Mouse (Mus musculus) lung, embryonic 14.5 days (tissue): ENCODE measurements around the gene Cd28. TPM values are rescaled to one million over a fixed set of nuclear protein-coding genes. Genes with fewer than 3 reads are reported as not detected.

ENCODE experiments used
- ATAC-seq: fragments of 200-750 bp; cut with Nextera tagmentation; 2 replicates; pipeline ENCODE4 v1.8.0; 2017; ENCODE audit warnings: mild to moderate bottlenecking, moderate TSS enrichment, moderate library complexity; ENCODE audit not compliant: insufficient read depth
- DNase-seq: peaks from one replicate; pipeline ENCODE4 v3.0.0-alpha.2; 2015
- H3K27ac ChIP-seq: fragments of 300-500 bp; sonication (generic); 2 replicates; pipeline ENCODE4 v1.5.1; 2014; ENCODE audit warnings: low read depth, mild to moderate bottlenecking, moderate library complexity
- H3K27me3 ChIP-seq: fragments of 300-500 bp; sonication (generic); 2 replicates; pipeline ENCODE4 v1.6.1; 2014; ENCODE audit warnings: low read length, control low read depth; ENCODE audit not compliant: insufficient read depth
- H3K36me3 ChIP-seq: fragments of 300-500 bp; sonication (generic); 2 replicates; pipeline ENCODE4 v1.6.1; 2014; ENCODE audit warnings: control low read depth; ENCODE audit not compliant: insufficient read depth
- H3K4me1 ChIP-seq: fragments of 300-500 bp; sonication (generic); 2 replicates; pipeline ENCODE4 v1.6.1; 2014; ENCODE audit warnings: antibody characterized with exemption, control low read depth; ENCODE audit not compliant: insufficient read depth
- H3K4me2 ChIP-seq: fragments of 300-500 bp; sonication (generic); 2 replicates; pipeline ENCODE4 v1.6.1; 2014; ENCODE audit warnings: mild to moderate bottlenecking
- H3K4me3 ChIP-seq: fragments of 300-500 bp; sonication (generic); 2 replicates; pipeline ENCODE4 v1.5.1; 2014; ENCODE audit warnings: low read depth, low read length
- H3K9ac ChIP-seq: fragments of 300-500 bp; sonication (generic); 2 replicates; pipeline ENCODE4 v1.6.1; 2014
- H3K9me3 ChIP-seq: fragments of 300-500 bp; sonication (generic); 2 replicates; pipeline ENCODE4 v1.6.1; 2016; ENCODE audit warnings: low read depth, low read length, control low read depth
- CTCF ChIP-seq: IDR thresholded peaks from 2 replicates; pipeline ENCODE4 v1.5.1; 2016; ENCODE audit warnings: antibody characterized with exemption, low read depth
- WGBS: fragments of 180-500 bp; shearing (Covaris S2); extraction: QIAGEN DNeasy Blood & Tissue Kit; methylation state at CpG from one replicate; pipeline ENCODE4 v1.1.7; 2014; 5-methylcytosine and 5-hydroxymethylcytosine counted together
- polyA plus RNA-seq: library from polyadenylated mRNA; unstranded; fragments of >200 nt; fragmentation: Nextera tagmentation; extraction: Ambion mirVana; gene quantifications from 2 replicates; pipeline ENCODE4 v1.2.1, GENCODE M21; 2014

Cd28 gene
- polyA plus RNA-seq, 1 experiment from 2014 or later, result 0.16 TPM

GRCm38 (mm10) chr1:60750201-60750765 is 33.7 kb downstream of the Cd28 start:
- Histone ChIP-seq H3K9me3 (no peaks in the 10 kb centered on the region), H3K4me3 (no peak overlapping the region), H3K36me3 (no peaks in the 10 kb centered on the region), H3K27me3 (no peaks in the 10 kb centered on the region), H3K4me1 (peaks cover 5% of the 10 kb centered on the region; the same call in 1 of the 2 replicates), H3K4me2 (no peak overlapping the region), H3K9ac (no peak overlapping the region), H3K27ac (no peak overlapping the region)
- DNase-seq (peak; percentile 59), ATAC-seq (no peak)
- TF ChIP-seq CTCF, result no peak
- 81% methylated on average over 6 of the region's 6 CpGs for WGBS

- DNase-seq (no peak), ATAC-seq (no peak)
- no peak overlapping the region for H3K9ac ChIP-seq
Measured at GRCm38 (mm10) chr1:60751011-60751410, 34.4 kb downstream of the Cd28 start.

GRCm38 (mm10) chr1:60752986-60753385 is 36.4 kb downstream of the Cd28 start:
- no peak for ATAC-seq
- Histone ChIP-seq H3K4me3 (no peak overlapping the region), H3K4me1 (no peaks in the 10 kb centered on the region), H3K36me3 (no peaks in the 10 kb centered on the region), H3K4me2 (no peak overlapping the region), H3K9me3 (no peaks in the 10 kb centered on the region), H3K9ac (no peak overlapping the region), H3K27ac (no peak overlapping the region), H3K27me3 (no peaks in the 10 kb centered on the region)
- no peak for DNase-seq
- 77% methylated on average over 1 of the region's 1 CpGs for WGBS
- no peak for TF ChIP-seq CTCF

More at GRCm38 (mm10) chr1:60751011-60751410, 34.4 kb downstream of the Cd28 start:
- peaks cover 4% of the 10 kb centered on the region; the same call in 1 of the 2 replicates for H3K4me1 ChIP-seq
- no peaks in the 10 kb centered on the region for H3K9me3 ChIP-seq
- no peak overlapping the region for H3K4me3 ChIP-seq
- 83% methylated on average over 4 of the region's 4 CpGs for WGBS
- no peak overlapping the region for H3K27ac ChIP-seq
- no peaks in the 10 kb centered on the region for H3K36me3 ChIP-seq
- no peak for TF ChIP-seq CTCF
- no peak overlapping the region for H3K4me2 ChIP-seq
- no peaks in the 10 kb centered on the region for H3K27me3 ChIP-seq

- no peak for DNase-seq
- no peak for TF ChIP-seq CTCF
- 87% methylated on average over 12 of the region's 12 CpGs for WGBS
Measured at GRCm38 (mm10) chr1:60753981-60754380, 37.4 kb downstream of the Cd28 start.

GRCm38 (mm10) chr1:60755391-60756243 is 39.0 kb downstream of the Cd28 start:
- Histone ChIP-seq H3K4me2 (no peak overlapping the region), H3K27ac (no peak overlapping the region), H3K36me3 (no peaks in the 10 kb centered on the region), H3K4me3 (no peak overlapping the region), H3K9me3 (no peaks in the 10 kb centered on the region), H3K9ac (no peak overlapping the region), H3K27me3 (no peaks in the 10 kb centered on the region), H3K4me1 (no peaks in the 10 kb centered on the region)
- ATAC-seq, result no peak
- 69% methylated on average over 7 of the region's 7 CpGs for WGBS
- TF ChIP-seq CTCF, result no peak
- DNase-seq, result peak; percentile 13

More at GRCm38 (mm10) chr1:60753981-60754380, 37.4 kb downstream of the Cd28 start:
- ATAC-seq, result no peak
- no peaks in the 10 kb centered on the region for H3K9me3 ChIP-seq
- H3K36me3 ChIP-seq, result no peaks in the 10 kb centered on the region
- H3K27me3 ChIP-seq, result no peaks in the 10 kb centered on the region
- H3K9ac ChIP-seq, result no peak overlapping the region
- no peak overlapping the region for H3K4me2 ChIP-seq
- no peak overlapping the region for H3K4me3 ChIP-seq
- H3K4me1 ChIP-seq, result no peaks in the 10 kb centered on the region
- no peak overlapping the region for H3K27ac ChIP-seq

GRCm38 (mm10) chr1:60757631-60758030 is 41.0 kb downstream of the Cd28 start:
- TF ChIP-seq CTCF, result no peak
- H3K4me2 ChIP-seq, result no peak overlapping the region
- H3K9me3 ChIP-seq, result no peaks in the 10 kb centered on the region
- H3K9ac ChIP-seq, result no peak overlapping the region
- H3K4me3 ChIP-seq, result no peak overlapping the region
- no peak for DNase-seq
- H3K4me1 ChIP-seq, result no peaks in the 10 kb centered on the region
- ATAC-seq, result no peak
- no peak overlapping the region for H3K27ac ChIP-seq
- H3K27me3 ChIP-seq, result no peaks in the 10 kb centered on the region
- H3K36me3 ChIP-seq, result no peaks in the 10 kb centered on the region
- WGBS, result 89% methylated on average over 2 of the region's 2 CpGs

- H3K4me1 ChIP-seq, result no peaks in the 10 kb centered on the region
- H3K27ac ChIP-seq, result no peak overlapping the region
- no peak overlapping the region for H3K4me3 ChIP-seq
- H3K36me3 ChIP-seq, result no peaks in the 10 kb centered on the region
- H3K9me3 ChIP-seq, result no peaks in the 10 kb centered on the region
- no peak overlapping the region for H3K4me2 ChIP-seq
- no peak for ATAC-seq
- H3K9ac ChIP-seq, result no peak overlapping the region
- DNase-seq, result no peak
- H3K27me3 ChIP-seq, result no peaks in the 10 kb centered on the region
- 80% methylated on average over 1 of the region's 1 CpGs for WGBS
- no peak for TF ChIP-seq CTCF
Measured at GRCm38 (mm10) chr1:60758226-60758625, 41.6 kb downstream of the Cd28 start.
